Mouse (Mus musculus): ENCODE measurements around the gene Prpf8. TPM values are rescaled to one million over a fixed set of nuclear protein-coding genes. Genes with fewer than 3 reads are reported as not detected.
"Not testable (repeated sequence)": the region's sequence is repeated elsewhere in the genome, so short reads cannot be mapped to it uniquely, and the experiment has no call there.

Prpf8 gene
- polyA plus RNA-seq, 1 experiment from 2014 or later: 74.5 TPM

DNA sequence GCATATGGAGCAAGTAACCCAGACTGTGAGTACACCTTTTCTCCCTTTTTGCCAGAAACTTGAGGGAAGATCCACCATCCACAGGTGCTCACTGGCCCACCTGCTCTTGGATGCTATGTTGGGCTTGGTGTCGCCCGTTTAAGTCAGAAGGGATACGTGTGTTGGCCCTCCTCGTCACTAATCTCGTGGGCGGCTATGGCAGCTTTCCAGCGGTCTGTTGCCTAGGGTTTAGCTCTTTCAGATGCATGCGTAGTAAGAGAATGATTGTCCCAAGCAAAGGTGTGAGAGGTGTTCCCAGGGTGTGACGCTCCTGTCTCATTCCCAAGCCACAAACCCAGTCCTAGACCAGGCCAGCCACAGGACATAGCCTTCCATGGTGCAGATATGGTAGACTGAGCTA lies 58.1 kb downstream of the Prpf8 start:
- H3K4me2 ChIP-seq (replicated peaks): no peak overlapping the region
- no peak overlapping the region for H3K4me3 ChIP-seq (replicated peaks; ENCODE audit: low read length)
- peaks cover 48% of the 10 kb centered on the region for H3K36me3 ChIP-seq (replicated peaks; ENCODE audit: control insufficient read depth, insufficient read depth)
- WGBS: 89% methylated on average over 9 of the region's 9 CpGs
- peaks cover 3% of the 10 kb centered on the region; the same call in 1 of the 2 replicates for H3K4me1 ChIP-seq (replicated peaks; ENCODE audit: control insufficient read depth, insufficient read depth, low read length)
- no peak for ATAC-seq (ENCODE audit: low FRiP score)
- no peak overlapping the region for H3K27ac ChIP-seq
- DNase-seq (ENCODE audit: low spot score): no peak
- no peaks in the 10 kb centered on the region for H3K27me3 ChIP-seq (ENCODE audit: control insufficient read depth, insufficient read depth, low read length)
- H3K9me3 ChIP-seq (ENCODE audit: control insufficient read depth, low read length): no peaks in the 10 kb centered on the region
- 0 out of 2 replicates have a peak overlapping the region, but pooled peaks have one; percentile 20 for H3K9ac ChIP-seq

GRCm38 (mm10) chr11:75546057-75546456 lies 59.4 kb downstream of the Prpf8 start:
- H3K9ac ChIP-seq: no peak overlapping the region
- DNase-seq (ENCODE audit: low spot score) (no peak), ATAC-seq (ENCODE audit: low FRiP score) (no peak)
- no peak overlapping the region for H3K27ac ChIP-seq
- no peak overlapping the region for H3K4me2 ChIP-seq (replicated peaks)
- H3K36me3 ChIP-seq (replicated peaks; ENCODE audit: control insufficient read depth, insufficient read depth): peaks cover 48% of the 10 kb centered on the region
- H3K9me3 ChIP-seq (ENCODE audit: control insufficient read depth, low read length): no peaks in the 10 kb centered on the region
- H3K4me1 ChIP-seq (replicated peaks; ENCODE audit: control insufficient read depth, insufficient read depth, low read length): peaks cover 16% of the 10 kb centered on the region; the same call in 1 of the 2 replicates
- H3K4me3 ChIP-seq (replicated peaks; ENCODE audit: low read length): no peak overlapping the region
- H3K27me3 ChIP-seq (ENCODE audit: control insufficient read depth, insufficient read depth, low read length): no peaks in the 10 kb centered on the region
- 73% methylated on average over 4 of the region's 4 CpGs for whole genome bisulfite sequencing

DNA sequence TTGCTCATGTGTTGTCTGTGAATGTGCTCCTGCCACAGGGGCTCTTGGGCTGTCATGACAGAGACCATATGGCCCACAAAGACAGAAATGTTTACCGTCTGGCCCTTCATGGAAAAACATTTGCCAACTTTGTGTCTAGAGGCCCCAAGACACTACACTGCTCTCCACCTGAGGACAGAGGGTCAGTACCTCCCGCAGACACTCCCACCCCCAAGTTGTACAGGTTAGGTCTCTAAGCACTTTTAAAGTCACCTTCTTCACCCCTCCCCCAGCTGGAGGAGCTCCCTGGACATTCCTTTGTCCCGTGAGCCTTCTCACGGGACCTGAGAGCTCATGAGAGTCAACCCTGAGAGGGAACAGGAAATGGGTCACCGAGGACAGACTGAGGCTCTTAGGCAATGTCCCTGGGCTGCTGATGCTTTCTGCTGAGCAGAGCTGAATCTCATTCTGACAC lies 63.1 kb downstream of the Prpf8 start:
- DNase-seq (ENCODE audit: low spot score) (no peak), ATAC-seq (ENCODE audit: low FRiP score) (no peak)
- no peak overlapping the region for H3K4me2 ChIP-seq (replicated peaks)
- H3K4me3 ChIP-seq (replicated peaks; ENCODE audit: low read length): no peak overlapping the region
- no peaks in the 10 kb centered on the region for H3K27me3 ChIP-seq (ENCODE audit: control insufficient read depth, insufficient read depth, low read length)
- no peaks in the 10 kb centered on the region for H3K9me3 ChIP-seq (ENCODE audit: control insufficient read depth, low read length)
- peaks cover 27% of the 10 kb centered on the region; the same call in 1 of the 2 replicates for H3K4me1 ChIP-seq (replicated peaks; ENCODE audit: control insufficient read depth, insufficient read depth, low read length)
- WGBS: 48% methylated on average over 5 of the region's 5 CpGs
- no peak overlapping the region for H3K9ac ChIP-seq
- peaks cover 49% of the 10 kb centered on the region for H3K36me3 ChIP-seq (replicated peaks; ENCODE audit: control insufficient read depth, insufficient read depth)
- peak overlapping the region; percentile 45 for H3K27ac ChIP-seq

GRCm38 (mm10) chr11:75550200-75550946 lies 63.8 kb downstream of the Prpf8 start:
- H3K4me1 ChIP-seq (replicated peaks; ENCODE audit: control insufficient read depth, insufficient read depth, low read length): peaks cover 27% of the 10 kb centered on the region; the same call in 1 of the 2 replicates
- H3K4me3 ChIP-seq (replicated peaks; ENCODE audit: low read length): no peak overlapping the region
- DNase-seq (ENCODE audit: low spot score): no peak
- no peak overlapping the region for H3K4me2 ChIP-seq (replicated peaks)
- 45% methylated on average over 12 of the region's 12 CpGs for WGBS
- H3K9me3 ChIP-seq (ENCODE audit: control insufficient read depth, low read length): no peaks in the 10 kb centered on the region
- peak overlapping the region; percentile 45 for H3K27ac ChIP-seq
- no peaks in the 10 kb centered on the region for H3K27me3 ChIP-seq (ENCODE audit: control insufficient read depth, insufficient read depth, low read length)
- peaks cover 43% of the 10 kb centered on the region for H3K36me3 ChIP-seq (replicated peaks; ENCODE audit: control insufficient read depth, insufficient read depth)
- no peak overlapping the region for H3K9ac ChIP-seq
- peak; percentile 31; the same call in 1 of the 2 replicates for ATAC-seq (ENCODE audit: low FRiP score)

GRCm38 (mm10) chr11:75551321-75551720 lies 64.7 kb downstream of the Prpf8 start:
- Histone ChIP-seq H3K27me3 (ENCODE audit: control insufficient read depth, insufficient read depth, low read length) (no peaks in the 10 kb centered on the region), H3K4me3 (replicated peaks; ENCODE audit: low read length) (no peak overlapping the region), H3K36me3 (replicated peaks; ENCODE audit: control insufficient read depth, insufficient read depth) (peaks cover 33% of the 10 kb centered on the region), H3K4me2 (replicated peaks) (no peak overlapping the region), H3K27ac (no peak overlapping the region), H3K9me3 (ENCODE audit: control insufficient read depth, low read length) (no peaks in the 10 kb centered on the region), H3K9ac (no peak overlapping the region), H3K4me1 (replicated peaks; ENCODE audit: control insufficient read depth, insufficient read depth, low read length) (peaks cover 27% of the 10 kb centered on the region; the same call in 1 of the 2 replicates)
- no peak for ATAC-seq (ENCODE audit: low FRiP score)
- WGBS: 74% methylated on average over 5 of the region's 5 CpGs
- DNase-seq (ENCODE audit: low spot score): no peak

DNA sequence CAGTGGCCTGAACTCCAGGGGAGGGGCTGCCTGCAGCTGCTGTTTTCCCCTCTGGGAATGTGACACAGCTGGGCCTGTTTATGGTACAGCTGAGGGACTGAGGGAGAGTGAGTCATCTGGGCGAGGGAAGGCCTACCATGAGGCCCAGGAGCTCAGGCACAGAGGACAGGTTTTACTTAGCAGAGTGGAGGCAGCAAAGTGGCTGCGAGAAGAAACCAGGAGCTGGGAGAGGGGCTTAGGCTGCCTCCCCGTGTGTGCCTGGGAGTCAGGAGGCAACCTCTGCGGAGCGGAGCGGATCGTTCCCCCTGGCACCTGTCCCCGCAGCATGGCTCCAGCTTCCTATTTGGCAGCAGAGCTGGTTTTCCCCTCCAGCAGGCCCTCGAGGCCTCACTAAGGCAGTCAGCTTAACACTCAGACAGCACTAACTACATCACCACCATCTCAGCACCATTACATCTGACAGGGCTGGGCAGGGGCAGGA lies 65.4 kb downstream of the Prpf8 start:
- DNase-seq (ENCODE audit: low spot score) (no peak), ATAC-seq (ENCODE audit: low FRiP score) (no peak)
- Histone ChIP-seq H3K4me3 (replicated peaks; ENCODE audit: low read length) (no peak overlapping the region), H3K4me2 (replicated peaks) (no peak overlapping the region), H3K9ac (no peak overlapping the region), H3K9me3 (ENCODE audit: control insufficient read depth, low read length) (no peaks in the 10 kb centered on the region), H3K27ac (0 out of 2 replicates have a peak overlapping the region, but pooled peaks have one; percentile 10), H3K36me3 (replicated peaks; ENCODE audit: control insufficient read depth, insufficient read depth) (peaks cover 27% of the 10 kb centered on the region), H3K27me3 (ENCODE audit: control insufficient read depth, insufficient read depth, low read length) (no peaks in the 10 kb centered on the region), H3K4me1 (replicated peaks; ENCODE audit: control insufficient read depth, insufficient read depth, low read length) (peaks cover 27% of the 10 kb centered on the region; the same call in 1 of the 2 replicates)
- WGBS: 60% methylated on average over 9 of the region's 9 CpGs

GRCm38 (mm10) chr11:75552906-75553482 lies 66.4 kb downstream of the Prpf8 start:
- 70% methylated on average over 7 of the region's 7 CpGs for WGBS
- DNase-seq (ENCODE audit: low spot score) (no peak), ATAC-seq (ENCODE audit: low FRiP score) (no peak)
- H3K4me1 ChIP-seq (replicated peaks; ENCODE audit: control insufficient read depth, insufficient read depth, low read length): peaks cover 27% of the 10 kb centered on the region; the same call in 1 of the 2 replicates
- no peaks in the 10 kb centered on the region for H3K27me3 ChIP-seq (ENCODE audit: control insufficient read depth, insufficient read depth, low read length)
- no peak overlapping the region for H3K4me2 ChIP-seq (replicated peaks)
- H3K27ac ChIP-seq: no peak overlapping the region
- H3K9ac ChIP-seq: no peak overlapping the region
- no peaks in the 10 kb centered on the region for H3K9me3 ChIP-seq (ENCODE audit: control insufficient read depth, low read length)
- H3K4me3 ChIP-seq (replicated peaks; ENCODE audit: low read length): no peak overlapping the region
- peaks cover 28% of the 10 kb centered on the region for H3K36me3 ChIP-seq (replicated peaks; ENCODE audit: control insufficient read depth, insufficient read depth)

GRCm38 (mm10) chr11:75556006-75556405 lies 69.4 kb downstream of the Prpf8 start:
- H3K27me3 ChIP-seq (ENCODE audit: control insufficient read depth, insufficient read depth, low read length); DNase-seq (ENCODE audit: low spot score); H3K9ac ChIP-seq; H3K9me3 ChIP-seq (ENCODE audit: control insufficient read depth, low read length); H3K4me2 ChIP-seq (replicated peaks); ATAC-seq (ENCODE audit: low FRiP score); H3K27ac ChIP-seq; H3K4me3 ChIP-seq (replicated peaks; ENCODE audit: low read length): not testable (repeated sequence)
- 95% methylated on average over 6 of the region's 6 CpGs for WGBS
- H3K4me1 ChIP-seq (replicated peaks; ENCODE audit: control insufficient read depth, insufficient read depth, low read length): 0 out of 2 replicates have a peak, but pooled peaks cover 12% of the 10 kb centered on the region
- peaks cover 23% of the 10 kb centered on the region for H3K36me3 ChIP-seq (replicated peaks; ENCODE audit: control insufficient read depth, insufficient read depth)

- H3K27ac ChIP-seq: no peak overlapping the region
- peaks cover 30% of the 10 kb centered on the region for H3K36me3 ChIP-seq (replicated peaks; ENCODE audit: control insufficient read depth, insufficient read depth)
- H3K4me1 ChIP-seq (replicated peaks; ENCODE audit: control insufficient read depth, insufficient read depth, low read length): 0 out of 2 replicates have a peak, but pooled peaks cover 6% of the 10 kb centered on the region
- H3K4me2 ChIP-seq (replicated peaks): no peak overlapping the region
- H3K27me3 ChIP-seq (ENCODE audit: control insufficient read depth, insufficient read depth, low read length): no peaks in the 10 kb centered on the region
- ATAC-seq (ENCODE audit: low FRiP score): no peak
- no peak for DNase-seq (ENCODE audit: low spot score)
- H3K4me3 ChIP-seq (replicated peaks; ENCODE audit: low read length): no peak overlapping the region
- WGBS: 75% methylated on average over 6 of the region's 6 CpGs
- H3K9ac ChIP-seq: no peak overlapping the region
- no peaks in the 10 kb centered on the region for H3K9me3 ChIP-seq (ENCODE audit: control insufficient read depth, low read length)
Observed at GRCm38 (mm10) chr11:75557142-75557541, 70.5 kb downstream of the Prpf8 start.
